Mouse (Mus musculus) liver, adult 2 months (tissue): ENCODE results near the gene Dcst1.
A peak's percentile ranks its signal among the peaks of the same experiment; 100 is the strongest.

Experiments used
- CTCF ChIP-seq: fragments of 200-500 bp; IDR thresholded peaks from 2 replicates; pipeline ENCODE4 v1.5.1; 2011; ENCODE audit warnings: low read depth, low read length, control low read depth
- POLR2A ChIP-seq: fragments of 200-500 bp; IDR thresholded peaks from 2 replicates; pipeline ENCODE4 v1.6.1; 2011; ENCODE audit warnings: low read length, control low read depth; ENCODE audit not compliant: insufficient read depth; ENCODE audit errors: extremely low read depth

GRCm38 (mm10) chr3:89316833-89317232, 48.2 kb downstream of the Dcst1 start:
- TF ChIP-seq CTCF (peak; percentile 90), POLR2A (no peak)
